Mouse (Mus musculus) hindbrain, embryonic 10.5 days (tissue): ENCODE data around the gene Fam166b. TPM values are rescaled to one million over a fixed set of nuclear protein-coding genes. Genes with fewer than 3 reads are reported as not detected.

Experiments
- DNase-seq: peaks from one replicate; pipeline ENCODE4 v3.0.0-alpha.2; 2017; ENCODE audit warnings: low spot score
- H3K27ac ChIP-seq: fragments of 300-500 bp; sonication (generic); 2 replicates; pipeline ENCODE4 v1.5.1; 2016; ENCODE audit warnings: mild to moderate bottlenecking, moderate library complexity
- H3K27me3 ChIP-seq: fragments of 300-500 bp; sonication (generic); 2 replicates; pipeline ENCODE4 v1.6.1; 2016; ENCODE audit warnings: mild to moderate bottlenecking; ENCODE audit not compliant: poor library complexity, insufficient read depth, severe bottlenecking
- H3K36me3 ChIP-seq: fragments of 300-500 bp; sonication (generic); 2 replicates; pipeline ENCODE4 v1.6.1; 2016; ENCODE audit warnings: mild to moderate bottlenecking, moderate library complexity
- H3K4me1 ChIP-seq: fragments of 300-500 bp; sonication (generic); replicated peaks from 2 replicates; pipeline ENCODE4 v1.6.1; 2016; ENCODE audit warnings: mild to moderate bottlenecking
- H3K4me3 ChIP-seq: fragments of 300-500 bp; sonication (generic); 2 replicates; pipeline ENCODE4 v1.5.1; 2016; ENCODE audit warnings: mild to moderate bottlenecking, moderate library complexity
- H3K9me3 ChIP-seq: fragments of 300-500 bp; sonication (generic); 2 replicates; pipeline ENCODE4 v1.6.1; 2016; ENCODE audit warnings: mild to moderate bottlenecking, moderate library complexity
- WGBS: fragments of 180-500 bp; shearing (Covaris S2); methylation state at CpG from one replicate; pipeline ENCODE4 v1.1.7; 2016; 5-methylcytosine and 5-hydroxymethylcytosine counted together
- polyA plus RNA-seq: library from polyadenylated mRNA; unstranded; fragments of >200 nt; fragmentation: Nextera tagmentation; extraction: Ambion mirVana; gene quantifications from 2 replicates; pipeline ENCODE4 v1.2.1, GENCODE M21; 2016

Gene Fam166b
- polyA plus RNA-seq, 1 experiment from 2014 or later = 0.47 TPM

DNA sequence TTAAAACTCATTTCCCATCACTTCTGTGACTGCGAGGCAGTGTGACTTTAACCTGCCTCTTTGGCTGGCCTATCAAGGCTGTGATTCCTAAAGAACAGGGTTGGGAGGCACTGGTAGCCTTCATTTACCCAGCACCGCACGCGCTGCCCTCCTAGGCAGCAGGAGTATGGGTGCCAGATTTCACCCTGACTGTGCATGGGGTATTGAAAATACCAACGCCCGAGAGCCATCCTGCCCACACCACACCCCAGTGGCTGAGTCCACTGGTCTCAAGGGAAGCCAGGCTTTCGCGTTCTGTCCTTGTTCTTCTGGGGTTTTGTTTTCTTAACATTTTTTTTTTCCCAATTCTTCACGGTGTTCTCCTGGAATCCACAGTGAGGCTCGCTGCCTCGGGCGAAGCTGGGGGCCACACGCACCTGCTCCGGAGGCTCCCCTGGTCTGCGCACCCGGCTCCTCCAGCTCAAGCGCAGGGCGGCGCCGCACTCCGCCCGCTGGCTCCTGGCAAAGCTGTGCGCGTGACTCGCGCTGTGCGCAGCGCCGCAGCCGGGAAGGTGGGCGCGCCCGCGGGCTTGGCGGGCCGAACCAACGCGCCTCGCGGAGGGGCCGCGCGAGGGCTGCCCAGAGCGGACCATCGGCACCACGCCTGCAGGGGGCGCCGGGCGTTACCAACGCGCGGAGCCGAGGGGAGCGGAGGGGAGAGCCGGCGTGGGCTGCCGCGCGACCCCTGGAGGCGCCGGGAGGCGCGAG, 47.4 kb downstream of the Fam166b start, which contains the start of gene Rusc2:
Gene Rusc2 (plus strand): TSS at position 572 of the 747 bp plus-strand sequence.
- Histone ChIP-seq H3K27me3 (peaks cover 23% of the 10 kb centered on the region), H3K9me3 (no peaks in the 10 kb centered on the region), H3K27ac (peak within 1 kb of the TSS; percentile 89), H3K4me3 (peak within 1 kb of the TSS; percentile 73), H3K4me1 (peaks cover 23% of the 10 kb centered on the region), H3K36me3 (no peaks in the 10 kb centered on the region)
- WGBS = 2% methylated on average over 63 of the region's 63 CpGs
- DNase-seq = peak; percentile 84

DNA sequence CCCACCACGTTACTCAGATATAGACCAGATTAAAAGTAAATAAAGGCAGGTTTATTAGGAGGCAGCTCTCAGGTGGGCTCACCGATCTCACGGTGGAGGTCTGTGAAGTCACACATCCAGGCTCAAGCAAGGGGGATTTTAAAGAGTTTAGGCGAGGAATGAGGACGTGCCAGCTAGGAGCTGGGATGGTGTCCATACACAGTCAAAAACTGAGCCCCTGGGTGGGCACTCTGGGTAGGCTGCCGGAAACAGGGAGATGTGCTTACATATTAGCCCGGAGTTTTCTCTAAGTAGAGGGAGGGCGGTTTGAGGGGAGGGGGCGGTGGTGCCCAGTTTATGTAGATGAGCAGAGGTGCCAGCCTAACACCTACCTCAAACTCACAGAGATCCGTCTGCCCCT, 48.0 kb downstream of the Fam166b start:
- WGBS = 67% methylated on average over 10 of the region's 10 CpGs
- peaks cover 23% of the 10 kb centered on the region for H3K27me3 ChIP-seq

DNA sequence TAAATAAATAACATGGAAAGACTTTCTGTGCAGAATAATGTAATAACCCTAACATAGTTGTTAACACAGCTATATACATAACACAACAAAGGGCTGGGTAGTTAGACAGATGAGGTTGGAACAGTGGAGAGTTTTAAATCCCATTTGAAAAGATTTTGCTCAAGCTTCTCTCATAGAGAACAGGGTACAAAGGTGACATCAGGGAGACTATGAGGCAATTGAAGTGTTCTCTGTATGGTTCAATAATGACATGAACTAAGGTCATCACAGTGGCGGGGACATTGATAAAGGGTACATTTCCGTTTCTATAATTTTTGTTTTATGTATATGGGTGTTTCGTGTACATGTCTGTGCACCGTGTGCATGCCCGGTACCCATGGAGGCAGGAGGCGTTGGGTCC, 49.3 kb downstream of the Fam166b start:
- Histone ChIP-seq H3K27ac (no peak overlapping the region), H3K4me3 (no peak overlapping the region), H3K36me3 (no peaks in the 10 kb centered on the region), H3K4me1 (peaks cover 23% of the 10 kb centered on the region), H3K9me3 (no peaks in the 10 kb centered on the region), H3K27me3 (peaks cover 23% of the 10 kb centered on the region)
- WGBS = 88% methylated on average over 6 of the region's 6 CpGs
- DNase-seq = no peak

More for the DNA sequence above, 48.0 kb downstream of the Fam166b start:
- H3K9me3 ChIP-seq = no peaks in the 10 kb centered on the region
- 0 out of 2 replicates have a peak overlapping the region, but pooled peaks have one; percentile 89 for H3K27ac ChIP-seq
- H3K4me1 ChIP-seq = peaks cover 23% of the 10 kb centered on the region
- H3K36me3 ChIP-seq = no peaks in the 10 kb centered on the region
- H3K4me3 ChIP-seq = peak overlapping the region; percentile 73
- DNase-seq = no peak

Other genes starting within 250 kb of the Fam166b start
- 0.18 and 0.26 TPM in 2 replicates for gene Atp8b5, start 162.0 kb downstream of the Fam166b start, polyA plus RNA-seq
- 12.5 and 33.4 TPM in 2 replicates for gene Rusc2, start 47.2 kb downstream of the Fam166b start, polyA plus RNA-seq
- gene Tesk1, start 12.8 kb upstream of the Fam166b start, polyA plus RNA-seq = 7.1 and 8.3 TPM in 2 replicates
- gene Cd72, start 25.5 kb upstream of the Fam166b start, polyA plus RNA-seq = 1.8 and 2.4 TPM in 2 replicates
- not detected in 2 replicates for gene Sit1, start 54.6 kb upstream of the Fam166b start, polyA plus RNA-seq
- gene Ccdc107, start 63.8 kb upstream of the Fam166b start, polyA plus RNA-seq = 45.2 and 50.9 TPM in 2 replicates
- 47.2 and 50.5 TPM in 2 replicates for gene Arhgef39, start 70.6 kb upstream of the Fam166b start, polyA plus RNA-seq
- 0.76 and 0.93 TPM in 2 replicates for gene Car9, start 77.8 kb upstream of the Fam166b start, polyA plus RNA-seq
- 55.9 and 65.7 TPM in 2 replicates for gene Tpm2, start 94.6 kb upstream of the Fam166b start, polyA plus RNA-seq
- gene Creb3, start 133.2 kb upstream of the Fam166b start, polyA plus RNA-seq = 40.7 and 53.3 TPM in 2 replicates
- gene Tln1, start 133.6 kb upstream of the Fam166b start, polyA plus RNA-seq = 52.8 and 58.9 TPM in 2 replicates
- 20.3 and 25.6 TPM in 2 replicates for gene Rgp1, start 149.6 kb upstream of the Fam166b start, polyA plus RNA-seq
- gene Gba2, start 149.7 kb upstream of the Fam166b start, polyA plus RNA-seq = 28.0 and 36.3 TPM in 2 replicates
- gene Msmp, start 155.4 kb upstream of the Fam166b start, polyA plus RNA-seq = 0.88 and 1.0 TPM in 2 replicates
- gene Npr2, start 202.8 kb upstream of the Fam166b start, polyA plus RNA-seq = 22.4 and 26.5 TPM in 2 replicates
- 5.2 and 10.0 TPM in 2 replicates for gene Spag8, start 224.5 kb upstream of the Fam166b start, polyA plus RNA-seq
- 76.4 and 82.0 TPM in 2 replicates for gene Hint2, start 227.3 kb upstream of the Fam166b start, polyA plus RNA-seq
- gene Tmem8b, start 239.8 kb upstream of the Fam166b start, polyA plus RNA-seq = 5.2 and 9.4 TPM in 2 replicates
- 1.8 and 2.4 TPM in 2 replicates for gene Fam221b, start 240.0 kb upstream of the Fam166b start, polyA plus RNA-seq